ENCODE assay signal across 19 mouse cellular contexts in genomic region chr11:114193018-114193417, GRCm38 (mm10).
DNase-seq lines count a peak whose midpoint lies in the region; TF ChIP-seq lines count a peak whose summit lies in the region.
"Had no signal": no experiment of that assay in that cellular context is flagged by ENCODE, and none has a peak within 500 bp of the region (broad histone marks: within the 10 kb centered on the region; RNA-seq: fewer than 3 reads in every experiment).

No protein-coding gene starts in this region.

- H3K4me3 ChIP-seq in olfactory bulb, adult 2 months (ENCODE audit: insufficient read depth, low read depth, low read length): no peak overlapping the region
- H3K4me3 ChIP-seq: embryonic facial prominence, embryonic 15.5 days; liver, embryonic 13.5 days; midbrain, embryonic 13.5 days had no signal

- no peak for TF ChIP-seq POLR2A in olfactory bulb, adult 2 months (IDR thresholded peaks at IDR 0.05; ENCODE audit: insufficient read depth, low read depth, low read length)

- 36% methylated on average over 7 of the region's 7 CpGs for WGBS in olfactory bulb, adult 2 months

- H3K4me1 ChIP-seq in olfactory bulb, adult 2 months (ENCODE audit: control insufficient read depth, insufficient read depth, low read length): peaks cover 31% of the 10 kb centered on the region
- H3K4me1 ChIP-seq: liver, embryonic 13.5 days had no signal

- peak overlapping the region; percentile 28; the same call in 1 of the 2 replicates for H3K27ac ChIP-seq in olfactory bulb, adult 2 months (ENCODE audit: insufficient read depth, low read depth, low read length)
- H3K27ac ChIP-seq: embryonic facial prominence, embryonic 15.5 days; hindbrain, postnatal 0 days; liver, embryonic 13.5 days; midbrain, embryonic 13.5 days had no signal

- no peak for TF ChIP-seq CTCF in olfactory bulb, adult 2 months (IDR thresholded peaks at IDR 0.05; ENCODE audit: insufficient read depth, low read depth, low read length)

- peak; percentile 25 for DNase-seq in layer of hippocampus, adult 11-12 months (ENCODE audit: low spot score)
- no peak for DNase-seq in layer of hippocampus, postnatal 14 days (ENCODE audit: low spot score in 2 of 2)
- peak; percentile 88 for DNase-seq in brain, adult 2 months (ENCODE audit: low read depth, low spot score)
- DNase-seq in frontal cortex, adult 2 months (ENCODE audit: extremely low spot score in 1 of 2, low spot score in 1 of 2): peak; percentile 41 to 53
- DNase-seq in adrenal gland, postnatal 14 days: no peak
- no peak for DNase-seq in thymus, adult 18-20 months
- no peak for DNase-seq in heart, adult 11 months
- DNase-seq: B cell, adult 2 months; cerebellum, adult 8-10 months; gastrocnemius, postnatal 10 days; heart, postnatal 10 days; kidney, postnatal 36 days; layer of hippocampus, postnatal 36 days; liver, embryonic 13.5 days; lung, embryonic 14.5 days had no signal

Comparison
In these comparisons a context has a peak if more than half of its experiments do, and no peak if none do; other contexts are left out.
1. DNase-seq: peak in layer of hippocampus, adult 11-12 months (single experiment), brain, adult 2 months (single experiment) and frontal cortex, adult 2 months (2 of 2); none in layer of hippocampus, postnatal 14 days (0 of 2), adrenal gland, postnatal 14 days (single experiment), thymus, adult 18-20 months (0 of 2) and heart, adult 11 months (single experiment).